Mouse (Mus musculus) MEL (cell line): ENCODE measurements around the gene Phf21b. TPM values are rescaled to one million over a fixed set of nuclear protein-coding genes. Genes with fewer than 3 reads are reported as not detected.

Experiments
- DNase-seq: peaks from one replicate; pipeline ENCODE4 v3.0.0; 2011; ENCODE audit warnings: low read depth, low spot score
- H3K27ac ChIP-seq: 2 replicates; pipeline ENCODE4 v1.5.1; 2012; ENCODE audit warnings: low read depth, mild to moderate bottlenecking, control low read depth, low read length, moderate library complexity; ENCODE audit not compliant: control insufficient read depth
- H3K27me3 ChIP-seq, 2 experiments: fragments of 150-350 bp in 1 of 2; sonication (generic) in 1 of 2; 2 replicates each; pipeline ENCODE4 v1.6.1; 2012; ENCODE audit warnings: low read length in 2 of 2, mild to moderate bottlenecking in 2 of 2, improper control_type of control experiment in 1 of 2, moderate library complexity in 1 of 2; ENCODE audit not compliant: insufficient read depth in 2 of 2, control insufficient read depth in 1 of 2
- H3K36me3 ChIP-seq, 2 experiments: 2 replicates each; pipeline ENCODE4 v1.6.1; 2012 to 2014; ENCODE audit warnings: low read length in 2 of 2, improper control_type of control experiment in 1 of 2, inconsistent platforms in 1 of 2, mild to moderate bottlenecking in 1 of 2; ENCODE audit not compliant: insufficient read depth in 2 of 2, control insufficient read depth in 1 of 2
- H3K4me1 ChIP-seq, 2 experiments: fragments of 150-350 bp in 1 of 2; sonication (generic) in 1 of 2; 2 replicates each; pipeline ENCODE4 v1.6.1; 2012; ENCODE audit warnings: low read length in 2 of 2, improper control_type of control experiment in 1 of 2, mild to moderate bottlenecking in 1 of 2; ENCODE audit not compliant: insufficient read depth in 2 of 2, control insufficient read depth in 1 of 2
- H3K4me3 ChIP-seq, 2 experiments: fragments of 150-350 bp in 1 of 2; sonication (generic) in 1 of 2; 2 replicates each; pipeline ENCODE4 v1.5.1; 2012; ENCODE audit warnings: low read depth in 2 of 2, low read length in 2 of 2, mild to moderate bottlenecking in 2 of 2, moderate library complexity in 2 of 2, control low read depth in 1 of 2, improper control_type of control experiment in 1 of 2; ENCODE audit not compliant: control insufficient read depth in 1 of 2, insufficient read depth in 1 of 2
- H3K79me2 ChIP-seq: 2 replicates; pipeline ENCODE4 v1.6.1; 2012; ENCODE audit warnings: mild to moderate bottlenecking, low read length, moderate library complexity; ENCODE audit not compliant: control insufficient read depth, poor library complexity, insufficient read depth
- H3K9ac ChIP-seq: 2 replicates; pipeline ENCODE4 v1.6.1; 2012; ENCODE audit warnings: low read depth, mild to moderate bottlenecking, control low read depth, low read length, moderate library complexity; ENCODE audit not compliant: control insufficient read depth, poor library complexity, severe bottlenecking
- H3K9me3 ChIP-seq: fragments of 150-350 bp; sonication (generic); replicated peaks from 2 replicates; pipeline ENCODE4 v1.6.1; 2012; ENCODE audit warnings: mild to moderate bottlenecking, low read length, improper control_type of control experiment, moderate library complexity; ENCODE audit not compliant: insufficient read depth
- BHLHE40 ChIP-seq: IDR thresholded peaks from 2 replicates; pipeline ENCODE4 v1.6.1; 2012; ENCODE audit warnings: low read depth, mild to moderate bottlenecking, inconsistent platforms, low read length, improper control_type of control experiment, borderline replicate concordance
- CHD1 ChIP-seq: IDR thresholded peaks from 2 replicates; pipeline ENCODE4 v1.6.1; 2012; ENCODE audit warnings: low read depth, mild to moderate bottlenecking, inconsistent platforms, low read length, improper control_type of control experiment
- ELF1 ChIP-seq: IDR thresholded peaks from 2 replicates; pipeline ENCODE4 v1.6.1; 2014; ENCODE audit warnings: low read depth, mild to moderate bottlenecking, inconsistent platforms, low read length, improper control_type of control experiment, moderate library complexity
- ETS1 ChIP-seq: IDR thresholded peaks from 2 replicates; pipeline ENCODE4 v1.6.1; 2012; ENCODE audit warnings: low read depth, mild to moderate bottlenecking, inconsistent platforms, low read length, improper control_type of control experiment, moderate library complexity
- GABPA ChIP-seq: IDR thresholded peaks from 2 replicates; pipeline ENCODE4 v1.6.1; 2012; ENCODE audit warnings: low read depth, mild to moderate bottlenecking, inconsistent platforms, low read length, improper control_type of control experiment, moderate library complexity
- HCFC1 ChIP-seq: IDR thresholded peaks from 2 replicates; pipeline ENCODE4 v1.6.1; 2012; ENCODE audit warnings: low read depth, mild to moderate bottlenecking, inconsistent platforms, low read length, improper control_type of control experiment, moderate library complexity
- MAZ ChIP-seq: IDR thresholded peaks from 2 replicates; pipeline ENCODE4 v1.6.1; 2012; ENCODE audit warnings: low read depth, mild to moderate bottlenecking, inconsistent platforms, low read length, improper control_type of control experiment
- MXI1 ChIP-seq: IDR thresholded peaks from 2 replicates; pipeline ENCODE4 v1.6.1; 2011; ENCODE audit warnings: mild to moderate bottlenecking, low read depth, low read length, improper control_type of control experiment
- MYB ChIP-seq: IDR thresholded peaks from 2 replicates; pipeline ENCODE4 v1.6.1; 2011; ENCODE audit warnings: mild to moderate bottlenecking, low read depth, low read length, improper control_type of control experiment
- RAD21 ChIP-seq: IDR thresholded peaks from 2 replicates; pipeline ENCODE4 v1.6.1; 2011; ENCODE audit warnings: mild to moderate bottlenecking, low read depth, low read length, improper control_type of control experiment
- RCOR1 ChIP-seq: IDR thresholded peaks from 2 replicates; pipeline ENCODE4 v1.6.1; 2012; ENCODE audit warnings: low read depth, mild to moderate bottlenecking, inconsistent platforms, low read length, improper control_type of control experiment
- SMC3 ChIP-seq: IDR thresholded peaks from 2 replicates; pipeline ENCODE4 v1.6.1; 2011; ENCODE audit warnings: low read depth, low read length, improper control_type of control experiment
- TAL1 ChIP-seq: IDR thresholded peaks from 2 replicates; pipeline ENCODE4 v1.6.1; 2012; ENCODE audit warnings: mild to moderate bottlenecking, inconsistent platforms, low read length, moderate library complexity, mixed read lengths
- TCF12 ChIP-seq: IDR thresholded peaks from 2 replicates; pipeline ENCODE4 v1.6.1; 2014; ENCODE audit warnings: low read depth, mild to moderate bottlenecking, inconsistent platforms, low read length, improper control_type of control experiment, moderate library complexity
- USF2 ChIP-seq, 2 experiments: IDR thresholded peaks; 2 replicates each; pipeline ENCODE4 v1.6.1; 2011 to 2012; ENCODE audit warnings: improper control_type of control experiment in 2 of 2, low read length in 2 of 2, borderline replicate concordance in 1 of 2, inconsistent platforms in 1 of 2, low read depth in 1 of 2, mild to moderate bottlenecking in 1 of 2; ENCODE audit not compliant: insufficient read depth in 1 of 2
- ZMIZ1 ChIP-seq: IDR thresholded peaks from 2 replicates; pipeline ENCODE4 v1.6.1; 2012; ENCODE audit warnings: low read depth, mild to moderate bottlenecking, inconsistent platforms, low read length, improper control_type of control experiment, moderate library complexity
- polyA plus RNA-seq, 2 experiments: library from polyadenylated mRNA; stranded (reverse) in 1 of 2; unstranded in 1 of 2; fragments of >175 nt in 1 of 2; fragments of >200 nt in 1 of 2; gene quantifications; 2 replicates each; pipeline versions ENCODE4 v1.2.1 to v1.2.4; 2012; ENCODE audit warnings: low replicate concordance in 2 of 2, low read depth in 1 of 2; ENCODE audit not compliant: insufficient read length in 2 of 2, insufficient read depth in 1 of 2, missing spikeins in 1 of 2
- total RNA-seq: library from RNA; depleted of rRNA; stranded (reverse); fragments of 300-350 nt; gene quantifications from 2 replicates; pipeline ENCODE4 v1.2.3, GENCODE M21; 2012

Gene Phf21b
- total and polyA plus RNA-seq, 3 experiments, result 4.7 to 14.7 TPM; not detected in 1

GRCm38 (mm10) chr15:84743347-84743746, 112.5 kb downstream of the Phf21b start:
- Histone ChIP-seq H3K79me2 (no peaks in the 10 kb centered on the region), H3K27me3 (no peaks in the 10 kb centered on the region), H3K9me3 (no peaks in the 10 kb centered on the region), H3K36me3 (no peaks in the 10 kb centered on the region), H3K27ac (no peak overlapping the region), H3K4me1 (no peaks in the 10 kb centered on the region), H3K9ac (no peak overlapping the region), H3K4me3 (no peak overlapping the region)
- TF ChIP-seq USF2 (IDR thresholded peaks at IDR 0.05; ENCODE audit: borderline replicate concordance in 1 of 2, insufficient read depth in 1 of 2, low read depth in 1 of 2, low read length in 2 of 2), result no peak
- no peak for TF ChIP-seq TAL1
- TF ChIP-seq CHD1, result no peak
- TF ChIP-seq ELF1, result no peak
- TF ChIP-seq TCF12, result no peak
- no peak for TF ChIP-seq MXI1
- TF ChIP-seq MAZ, result no peak
- TF ChIP-seq SMC3, result no peak
- TF ChIP-seq GABPA, result no peak
- TF ChIP-seq ETS1, result no peak
- no peak for TF ChIP-seq RAD21
- no peak for TF ChIP-seq ZMIZ1
- TF ChIP-seq BHLHE40, result no peak
- no peak for TF ChIP-seq HCFC1
- DNase-seq, result no peak

- no peak for TF ChIP-seq MAZ
- TF ChIP-seq RCOR1, result no peak
- no peak for TF ChIP-seq MYB
- TF ChIP-seq TCF12, result no peak
- Histone ChIP-seq H3K9me3 (no peaks in the 10 kb centered on the region), H3K27me3 (no peaks in the 10 kb centered on the region), H3K36me3 (no peaks in the 10 kb centered on the region), H3K79me2 (no peaks in the 10 kb centered on the region), H3K4me1 (no peaks in the 10 kb centered on the region), H3K9ac (no peak overlapping the region), H3K27ac (no peak overlapping the region), H3K4me3 (no peak overlapping the region)
- DNase-seq, result no peak
These were observed 114.3 kb downstream of the Phf21b start for GRCm38 (mm10) chr15:84741573-84741972.
